Mouse (Mus musculus) stomach, embryonic 16.5 days (tissue): ENCODE measurements around the gene Aff2. TPM values are rescaled to one million over a fixed set of nuclear protein-coding genes. Genes with fewer than 3 reads are reported as not detected.

Experiments
- ATAC-seq: fragments of 200-750 bp; cut with Nextera tagmentation; 2 replicates; pipeline ENCODE4 v1.8.0; 2017; ENCODE audit warnings: moderate number of reproducible peaks, moderate TSS enrichment; ENCODE audit not compliant: insufficient read depth, low FRiP score
- H3K27ac ChIP-seq: fragments of 300-500 bp; sonication (generic); 2 replicates; pipeline ENCODE4 v1.5.1; 2014; ENCODE audit warnings: low read length
- H3K27me3 ChIP-seq: fragments of 300-500 bp; sonication (generic); 2 replicates; pipeline ENCODE4 v1.6.1; 2014; ENCODE audit warnings: low read length, control low read depth, mixed read lengths; ENCODE audit not compliant: control insufficient read depth, insufficient read depth
- H3K36me3 ChIP-seq: fragments of 300-500 bp; sonication (generic); 2 replicates; pipeline ENCODE4 v1.6.1; 2014; ENCODE audit warnings: low read length; ENCODE audit not compliant: control insufficient read depth, insufficient read depth
- H3K4me1 ChIP-seq: fragments of 300-500 bp; sonication (generic); 2 replicates; pipeline ENCODE4 v1.6.1; 2014; ENCODE audit warnings: low read length, control low read depth, mixed read lengths; ENCODE audit not compliant: control insufficient read depth, insufficient read depth
- H3K4me2 ChIP-seq: fragments of 300-500 bp; sonication (generic); 2 replicates; pipeline ENCODE4 v1.6.1; 2014; ENCODE audit warnings: low read depth, low read length, mixed read lengths
- H3K4me3 ChIP-seq: fragments of 300-500 bp; sonication (generic); replicated peaks from 2 replicates; pipeline ENCODE4 v1.5.1; 2014; ENCODE audit warnings: mild to moderate bottlenecking, low read length
- H3K9ac ChIP-seq: fragments of 300-500 bp; sonication (generic); 2 replicates; pipeline ENCODE4 v1.6.1; 2014; ENCODE audit warnings: low read length
- H3K9me3 ChIP-seq: fragments of 300-500 bp; sonication (generic); replicated peaks from 2 replicates; pipeline ENCODE4 v1.6.1; 2016; ENCODE audit warnings: low read length, control low read depth; ENCODE audit not compliant: control insufficient read depth
- WGBS: fragments of 180-500 bp; shearing (Covaris S2); extraction: QIAGEN DNeasy Blood & Tissue Kit; methylation state at CpG from one replicate; pipeline ENCODE4 v1.1.7; 2014; 5-methylcytosine and 5-hydroxymethylcytosine counted together
- polyA plus RNA-seq: library from polyadenylated mRNA; unstranded; fragments of >200 nt; fragmentation: Nextera tagmentation; extraction: Ambion mirVana; gene quantifications from 2 replicates; pipeline ENCODE4 v1.2.1, GENCODE M21; 2015

The Aff2 gene
- polyA plus RNA-seq, 1 experiment from 2014 or later = 1.7 TPM

DNA sequence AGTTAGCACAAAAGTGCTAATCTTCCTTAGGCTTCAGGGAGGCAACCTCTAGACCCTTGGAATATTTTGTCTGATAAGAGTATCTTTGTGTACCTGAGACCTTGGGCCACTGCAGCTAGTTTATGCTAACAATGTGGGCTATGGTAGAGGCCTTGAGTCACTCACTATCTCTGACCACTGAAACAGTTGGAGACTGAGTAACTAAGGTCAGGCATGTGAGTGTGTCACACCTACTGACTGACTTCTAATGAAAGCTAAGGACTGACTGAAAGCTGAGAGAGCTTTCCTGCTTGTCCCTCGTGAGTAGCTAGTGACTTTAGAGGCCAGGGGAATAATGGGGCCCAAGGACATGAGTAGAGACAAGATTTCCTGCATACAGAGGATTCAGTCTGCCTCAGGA, 54.9 kb downstream of the Aff2 start:
- H3K9ac ChIP-seq = no peak overlapping the region
- H3K4me2 ChIP-seq = no peak overlapping the region
- H3K27me3 ChIP-seq = no peaks in the 10 kb centered on the region
- no peak for ATAC-seq
- H3K4me1 ChIP-seq = no peaks in the 10 kb centered on the region
- no peaks in the 10 kb centered on the region for H3K9me3 ChIP-seq
- 67% methylated on average over 1 of the region's 1 CpGs for WGBS
- no peak overlapping the region for H3K27ac ChIP-seq
- H3K36me3 ChIP-seq = no peaks in the 10 kb centered on the region
- no peak overlapping the region for H3K4me3 ChIP-seq

DNA sequence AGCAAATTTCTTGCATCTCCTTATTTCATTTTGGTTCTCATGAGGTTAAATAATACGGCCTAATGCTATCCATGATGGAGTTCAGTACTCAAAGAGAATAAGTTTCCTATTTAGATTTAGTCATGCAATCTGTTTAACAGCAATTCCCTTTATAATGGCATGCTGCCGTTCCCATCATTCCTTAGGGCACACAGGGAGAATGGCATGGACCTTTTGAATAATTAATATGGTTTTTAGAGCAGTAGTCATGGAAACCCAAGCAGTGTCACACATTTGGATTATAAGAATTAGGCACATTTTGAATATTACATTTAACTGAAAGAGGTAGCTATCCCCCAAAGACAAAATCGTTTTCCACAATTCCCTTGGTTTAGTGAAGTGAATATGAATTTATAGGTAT, 78.3 kb downstream of the Aff2 start:
- H3K4me3 ChIP-seq = no peak overlapping the region

DNA sequence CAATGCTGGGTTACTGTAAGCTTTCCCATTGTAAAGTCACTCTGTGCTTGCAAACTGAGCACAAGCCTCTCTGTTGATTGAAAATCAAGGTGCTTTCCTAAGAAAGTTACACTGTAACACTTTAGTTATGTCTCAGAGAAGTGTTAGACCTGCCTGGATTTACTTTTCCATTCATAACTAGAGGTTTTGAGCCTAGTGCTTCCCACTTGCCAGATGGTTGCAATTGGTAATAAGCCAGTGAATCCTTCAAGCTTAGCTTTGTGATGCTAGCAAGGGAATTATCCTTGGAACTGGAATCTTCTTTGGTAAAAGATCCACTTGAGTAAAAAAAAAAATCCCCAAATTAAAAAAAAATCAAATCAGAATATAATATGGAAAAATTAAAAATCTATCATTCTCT, 81.8 kb downstream of the Aff2 start:
- H3K27me3 ChIP-seq = no peaks in the 10 kb centered on the region
- no peaks in the 10 kb centered on the region for H3K9me3 ChIP-seq
- no peaks in the 10 kb centered on the region for H3K36me3 ChIP-seq
- H3K9ac ChIP-seq = no peak overlapping the region
- H3K4me3 ChIP-seq = no peak overlapping the region
- no peaks in the 10 kb centered on the region for H3K4me1 ChIP-seq
- H3K4me2 ChIP-seq = no peak overlapping the region
- ATAC-seq = no peak
- no peak overlapping the region for H3K27ac ChIP-seq

More for the DNA sequence above, 78.3 kb downstream of the Aff2 start:
- WGBS = 84% methylated on average over 3 of the region's 3 CpGs
- H3K4me2 ChIP-seq = no peak overlapping the region
- no peaks in the 10 kb centered on the region for H3K9me3 ChIP-seq
- H3K9ac ChIP-seq = no peak overlapping the region
- no peak overlapping the region for H3K27ac ChIP-seq
- no peak for ATAC-seq
- H3K4me1 ChIP-seq = no peaks in the 10 kb centered on the region
- H3K36me3 ChIP-seq = no peaks in the 10 kb centered on the region
- H3K27me3 ChIP-seq = no peaks in the 10 kb centered on the region

DNA sequence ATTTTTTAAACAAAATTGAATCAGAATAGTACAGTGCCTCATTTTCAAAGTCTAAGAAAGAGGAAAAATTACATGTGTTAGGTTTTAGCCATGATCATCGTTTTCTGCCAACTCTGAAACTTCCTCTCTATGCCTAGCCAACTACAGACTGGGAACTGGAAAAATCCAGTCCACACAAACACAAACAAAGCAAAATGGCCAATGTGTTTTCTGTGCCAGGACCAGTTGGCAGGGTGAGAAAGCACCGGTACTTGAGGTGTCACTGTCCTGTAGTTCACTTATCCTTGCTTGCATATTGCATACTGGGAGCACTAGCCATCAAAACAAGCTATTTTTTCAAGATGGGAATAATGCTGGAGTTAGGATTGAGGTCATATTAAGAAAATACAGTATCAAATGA, 100.8 kb downstream of the Aff2 start:
- WGBS = 71% methylated on average over 2 of the region's 2 CpGs
- Histone ChIP-seq H3K4me2 (no peak overlapping the region), H3K4me1 (no peaks in the 10 kb centered on the region), H3K27me3 (no peaks in the 10 kb centered on the region), H3K36me3 (no peaks in the 10 kb centered on the region), H3K4me3 (no peak overlapping the region), H3K27ac (no peak overlapping the region), H3K9ac (no peak overlapping the region), H3K9me3 (no peaks in the 10 kb centered on the region)
- ATAC-seq = no peak

DNA sequence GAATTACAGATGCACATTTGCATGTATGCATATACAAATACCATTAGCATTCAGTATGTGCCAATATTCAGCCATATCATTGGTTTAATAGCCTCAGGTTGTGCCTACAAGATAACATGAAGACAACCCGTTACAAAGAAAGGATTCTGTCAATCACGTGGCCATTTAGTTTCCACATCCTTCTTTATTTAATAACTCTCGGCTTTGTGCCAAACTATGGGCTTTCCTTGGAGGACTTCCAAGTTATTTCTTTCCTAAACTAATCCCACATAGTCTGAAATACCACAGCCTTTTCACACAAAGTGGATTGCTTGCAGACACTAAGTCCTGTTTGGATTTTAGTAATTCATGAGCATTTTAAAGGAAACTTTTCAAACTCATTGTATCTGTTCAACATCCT, 142.0 kb downstream of the Aff2 start:
- Histone ChIP-seq H3K27me3 (no peaks in the 10 kb centered on the region), H3K4me2 (no peak overlapping the region), H3K9me3 (no peaks in the 10 kb centered on the region), H3K4me3 (no peak overlapping the region), H3K36me3 (no peaks in the 10 kb centered on the region), H3K27ac (no peak overlapping the region), H3K9ac (no peak overlapping the region), H3K4me1 (no peaks in the 10 kb centered on the region)
- 33% methylated on average over 3 of the region's 3 CpGs for WGBS
- no peak for ATAC-seq

DNA sequence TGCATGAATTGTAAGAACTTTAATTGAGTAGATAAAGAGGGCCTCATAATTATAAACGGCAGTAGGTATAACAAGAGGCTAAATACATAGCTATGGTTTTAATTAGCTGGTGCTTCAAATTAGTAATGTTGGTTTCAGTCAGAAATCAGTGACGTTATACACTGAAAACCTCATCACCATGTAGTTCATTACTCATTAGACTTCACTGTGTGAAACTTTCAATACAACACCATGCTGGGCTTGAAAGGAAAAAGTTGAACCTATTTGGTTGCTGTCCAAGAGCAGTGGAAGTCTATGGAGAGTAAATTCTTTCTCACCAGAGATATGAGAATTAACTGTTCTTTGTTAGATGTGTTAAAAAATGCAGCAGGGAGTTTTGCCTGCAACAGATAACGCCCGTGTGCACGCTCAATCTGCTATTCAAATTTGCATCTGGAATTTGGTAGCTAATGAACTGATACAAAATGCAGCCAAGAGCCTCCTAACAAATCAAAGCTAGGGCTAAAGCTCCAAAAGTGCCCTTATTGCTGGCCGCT, 158.0 kb downstream of the Aff2 start:
- H3K27ac ChIP-seq = no peak overlapping the region
- H3K36me3 ChIP-seq = no peaks in the 10 kb centered on the region
- H3K4me3 ChIP-seq = no peak overlapping the region
- H3K4me1 ChIP-seq = no peaks in the 10 kb centered on the region
- H3K9me3 ChIP-seq = no peaks in the 10 kb centered on the region
- no peak overlapping the region for H3K4me2 ChIP-seq
- WGBS = 72% methylated on average over 6 of the region's 6 CpGs
- H3K9ac ChIP-seq = no peak overlapping the region
- H3K27me3 ChIP-seq = no peaks in the 10 kb centered on the region
- ATAC-seq = no peak

DNA sequence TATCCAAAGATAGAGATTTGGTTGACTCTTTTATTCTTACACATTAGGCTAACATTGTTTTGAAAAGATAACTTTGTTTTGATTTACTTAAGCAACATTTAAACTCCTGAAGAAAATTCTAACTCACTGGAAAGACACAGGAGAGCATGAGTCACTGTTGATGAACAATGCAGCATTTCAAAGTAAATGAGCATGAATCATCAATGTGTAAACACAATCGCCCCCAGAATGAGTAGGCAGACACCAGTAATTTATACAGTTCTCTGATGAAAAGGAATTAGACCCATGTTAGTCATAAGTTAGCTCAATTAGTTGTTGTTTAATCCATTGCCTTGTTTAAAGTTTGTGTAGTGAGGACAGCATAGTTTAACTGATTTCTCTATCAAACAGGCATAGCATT, 180.7 kb downstream of the Aff2 start:
- Histone ChIP-seq H3K27me3 (no peaks in the 10 kb centered on the region), H3K4me1 (no peaks in the 10 kb centered on the region), H3K4me2 (no peak overlapping the region), H3K36me3 (no peaks in the 10 kb centered on the region), H3K9me3 (no peaks in the 10 kb centered on the region), H3K9ac (no peak overlapping the region), H3K27ac (no peak overlapping the region), H3K4me3 (no peak overlapping the region)
- 46% methylated on average over 1 of the region's 1 CpGs for WGBS
- ATAC-seq = no peak

DNA sequence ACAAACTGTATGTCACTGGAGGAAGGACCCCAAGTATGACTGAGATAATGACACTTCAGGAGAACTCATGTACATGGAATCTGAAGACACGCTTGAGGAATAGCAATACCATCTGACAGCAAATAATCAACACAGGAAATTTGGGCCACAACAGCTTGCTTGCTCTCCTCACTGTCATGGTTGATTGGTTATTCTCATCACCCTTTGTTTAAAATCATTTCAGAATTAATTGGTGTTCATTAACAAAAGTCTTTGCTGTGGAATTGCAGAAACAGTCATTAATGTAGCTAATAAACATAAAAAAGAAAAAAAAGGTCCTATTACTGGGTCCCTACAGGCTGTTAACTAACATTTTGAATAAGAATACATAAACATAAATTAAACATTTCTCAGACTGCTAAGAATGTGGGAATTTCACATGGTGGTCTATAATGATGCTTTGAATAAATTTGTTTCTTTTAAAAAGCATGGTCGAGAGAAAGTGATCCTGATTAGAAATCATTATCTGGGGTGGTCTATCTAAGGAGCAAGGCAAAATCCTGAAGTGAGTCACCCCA, 219.9 kb downstream of the Aff2 start:
- Histone ChIP-seq H3K4me1 (no peaks in the 10 kb centered on the region), H3K4me2 (no peak overlapping the region), H3K4me3 (no peak overlapping the region), H3K36me3 (no peaks in the 10 kb centered on the region), H3K27me3 (no peaks in the 10 kb centered on the region), H3K9me3 (no peaks in the 10 kb centered on the region), H3K9ac (no peak overlapping the region), H3K27ac (no peak overlapping the region)
- WGBS = 80% methylated on average over 2 of the region's 2 CpGs
- ATAC-seq = no peak

DNA sequence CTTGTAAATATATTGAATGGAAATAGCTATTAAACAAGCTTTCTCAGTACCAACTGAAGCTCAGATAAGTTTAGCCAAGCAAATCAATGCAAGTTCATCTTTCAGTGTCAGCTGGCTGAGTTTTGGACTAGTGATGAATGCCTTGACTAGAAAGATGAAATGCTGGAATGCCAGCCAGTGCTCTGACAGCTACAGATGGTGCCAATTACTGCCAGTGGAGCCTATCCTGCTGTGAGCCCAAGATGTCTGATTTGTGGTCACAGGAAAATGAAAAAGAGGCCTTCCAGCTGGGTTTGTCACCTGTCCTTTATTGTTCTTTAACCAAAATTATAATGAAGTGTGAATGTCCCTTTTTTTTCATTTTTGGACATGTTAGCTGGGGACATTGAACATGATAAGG, 248.7 kb downstream of the Aff2 start:
- no peak overlapping the region for H3K4me2 ChIP-seq
- H3K9me3 ChIP-seq = no peaks in the 10 kb centered on the region
- H3K4me1 ChIP-seq = no peaks in the 10 kb centered on the region
- no peaks in the 10 kb centered on the region for H3K36me3 ChIP-seq
- no peaks in the 10 kb centered on the region for H3K27me3 ChIP-seq
- no peak overlapping the region for H3K9ac ChIP-seq
- no peak overlapping the region for H3K4me3 ChIP-seq
- ATAC-seq = no peak
- H3K27ac ChIP-seq = no peak overlapping the region

DNA sequence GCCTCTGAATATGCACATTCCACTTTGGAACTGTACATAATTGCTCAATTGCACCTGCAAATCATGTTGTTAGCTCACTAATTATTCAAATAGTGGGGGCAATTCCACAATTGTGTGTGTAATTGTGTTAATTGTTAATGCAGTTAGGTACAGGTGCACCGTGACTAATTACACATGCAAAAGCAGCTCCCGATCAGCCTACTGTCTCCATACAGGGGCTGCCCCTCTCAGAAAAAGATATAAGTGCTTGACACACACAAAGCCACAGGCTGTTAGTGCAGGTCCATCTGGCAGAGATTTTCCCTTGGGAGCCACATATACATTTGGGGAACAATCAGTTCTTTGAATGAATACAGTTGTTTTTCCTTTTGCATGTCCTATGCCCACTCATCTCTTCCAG, 302.9 kb downstream of the Aff2 start:
- no peak for ATAC-seq
- WGBS = 76% methylated on average over 2 of the region's 2 CpGs
- H3K36me3 ChIP-seq = no peaks in the 10 kb centered on the region
- no peaks in the 10 kb centered on the region for H3K9me3 ChIP-seq
- no peaks in the 10 kb centered on the region for H3K4me1 ChIP-seq
- H3K9ac ChIP-seq = no peak overlapping the region
- H3K4me3 ChIP-seq = no peak overlapping the region
- no peak overlapping the region for H3K27ac ChIP-seq
- no peak overlapping the region for H3K4me2 ChIP-seq
- no peaks in the 10 kb centered on the region for H3K27me3 ChIP-seq
